Mouse (Mus musculus) forebrain, embryonic 10.5 days (tissue): ENCODE data around the gene Ms4a18. TPM values are rescaled to one million over a fixed set of nuclear protein-coding genes. Genes with fewer than 3 reads are reported as not detected.

Experiments used
- DNase-seq: peaks from one replicate; pipeline ENCODE4 v3.0.0-alpha.2; 2017; ENCODE audit warnings: low spot score; ENCODE audit errors: extremely low spot score
- H3K27ac ChIP-seq: fragments of 300-500 bp; sonication (generic); 2 replicates; pipeline ENCODE4 v1.5.1; 2016; ENCODE audit warnings: mild to moderate bottlenecking
- H3K27me3 ChIP-seq: fragments of 300-500 bp; sonication (generic); 2 replicates; pipeline ENCODE4 v1.6.1; 2016; ENCODE audit warnings: mild to moderate bottlenecking; ENCODE audit not compliant: poor library complexity, severe bottlenecking
- H3K36me3 ChIP-seq: fragments of 300-500 bp; sonication (generic); replicated peaks from 2 replicates; pipeline ENCODE4 v1.6.1; 2016; ENCODE audit warnings: mild to moderate bottlenecking, moderate library complexity
- H3K4me1 ChIP-seq: fragments of 300-500 bp; sonication (generic); 2 replicates; pipeline ENCODE4 v1.6.1; 2016
- H3K4me3 ChIP-seq: fragments of 300-500 bp; sonication (generic); 2 replicates; pipeline ENCODE4 v1.5.1; 2016; ENCODE audit warnings: mild to moderate bottlenecking, moderate library complexity
- H3K9me3 ChIP-seq: fragments of 300-500 bp; sonication (generic); 2 replicates; pipeline ENCODE4 v1.6.1; 2016; ENCODE audit warnings: mild to moderate bottlenecking, moderate library complexity
- WGBS: fragments of 180-500 bp; shearing (Covaris S2); methylation state at CpG from one replicate; pipeline ENCODE4 v1.1.7; 2016; 5-methylcytosine and 5-hydroxymethylcytosine counted together
- polyA plus RNA-seq: library from polyadenylated mRNA; unstranded; fragments of >200 nt; fragmentation: Nextera tagmentation; extraction: Ambion mirVana; gene quantifications from 2 replicates; pipeline ENCODE4 v1.2.1, GENCODE M21; 2016

Gene Ms4a18
- polyA plus RNA-seq, 1 experiment from 2014 or later, result not detected

DNA sequence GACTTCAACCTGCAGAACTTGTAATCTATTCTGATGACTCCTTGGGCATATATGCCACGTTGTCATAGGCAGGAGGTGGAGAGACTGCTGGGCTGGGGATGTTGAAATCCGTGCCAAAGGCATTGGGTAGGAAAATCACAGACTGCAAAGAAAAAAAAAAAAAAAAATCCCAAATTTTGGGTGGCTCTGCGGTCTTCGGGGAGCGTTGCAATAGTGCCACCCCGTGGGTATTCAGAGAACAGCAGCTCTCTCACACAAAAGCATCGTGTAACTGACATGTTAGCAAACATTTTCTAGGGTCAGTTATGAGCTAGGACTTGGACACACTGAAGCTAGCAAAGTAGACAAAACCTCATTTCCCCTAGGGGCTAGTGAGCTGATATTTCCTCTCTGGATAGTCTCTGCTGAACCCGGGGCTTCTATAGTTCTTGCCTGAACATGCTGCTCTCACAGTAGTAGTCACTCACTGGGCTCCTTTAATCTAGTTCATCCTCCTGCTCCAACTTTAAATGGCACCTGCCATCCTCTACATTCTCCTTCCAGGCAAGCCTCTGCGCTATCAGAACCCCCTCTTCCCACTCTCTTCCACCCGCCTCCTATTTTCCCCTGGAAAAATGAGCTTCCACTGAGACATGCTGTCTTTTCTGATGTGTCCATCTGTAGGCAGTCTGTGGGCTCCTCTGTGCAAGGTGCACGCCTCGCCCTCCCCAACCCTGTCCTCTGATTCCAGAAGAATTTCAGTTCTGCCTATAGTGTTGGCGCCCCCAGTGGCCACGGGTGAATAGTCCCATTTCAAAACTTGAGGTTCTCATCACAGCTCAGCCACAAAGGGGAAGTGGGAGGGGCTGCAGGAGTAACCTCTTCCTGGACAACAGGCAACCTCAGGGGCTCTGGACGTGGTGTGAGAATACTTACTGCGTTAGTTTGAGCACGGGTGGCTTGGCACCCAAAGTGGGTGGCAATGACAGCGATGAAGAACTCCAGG, 38.4 kb downstream of the Ms4a18 start:
- Histone ChIP-seq H3K27ac (peak overlapping the region; percentile 51), H3K4me1 (peaks cover 10% of the 10 kb centered on the region), H3K9me3 (no peaks in the 10 kb centered on the region), H3K4me3 (peak overlapping the region; percentile 13; the same call in 1 of the 2 replicates), H3K36me3 (no peaks in the 10 kb centered on the region), H3K27me3 (0 out of 2 replicates have a peak, but pooled peaks cover 7% of the 10 kb centered on the region)
- 14% methylated on average over 18 of the region's 18 CpGs for WGBS
- peak; percentile 76 for DNase-seq

DNA sequence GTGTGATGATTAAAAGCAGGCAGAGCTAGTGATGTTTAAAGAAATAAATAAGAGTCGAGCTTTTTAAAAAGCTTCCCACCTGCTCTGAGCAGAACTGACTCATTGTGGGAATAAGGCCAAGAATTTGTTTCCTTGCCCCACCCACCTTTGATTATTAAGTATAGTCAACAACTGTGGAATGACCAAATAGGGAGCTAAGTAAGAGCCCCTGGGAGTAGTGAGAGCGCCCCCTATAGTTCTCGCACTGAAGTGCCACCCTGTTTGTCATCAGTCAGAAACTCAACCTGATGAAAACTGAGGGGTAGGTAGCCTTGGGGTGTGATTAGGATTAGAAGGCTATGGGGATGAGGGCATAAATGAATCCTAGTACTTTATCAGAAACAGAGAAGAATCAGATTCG, 41.5 kb downstream of the Ms4a18 start:
- Histone ChIP-seq H3K27me3 (0 out of 2 replicates have a peak, but pooled peaks cover 7% of the 10 kb centered on the region), H3K9me3 (peaks cover 9% of the 10 kb centered on the region; the same call in 1 of the 2 replicates), H3K4me3 (no peak overlapping the region), H3K27ac (no peak overlapping the region), H3K36me3 (no peaks in the 10 kb centered on the region), H3K4me1 (peaks cover 10% of the 10 kb centered on the region)
- DNase-seq, result no peak
- 56% methylated on average over 4 of the region's 4 CpGs for WGBS

DNA sequence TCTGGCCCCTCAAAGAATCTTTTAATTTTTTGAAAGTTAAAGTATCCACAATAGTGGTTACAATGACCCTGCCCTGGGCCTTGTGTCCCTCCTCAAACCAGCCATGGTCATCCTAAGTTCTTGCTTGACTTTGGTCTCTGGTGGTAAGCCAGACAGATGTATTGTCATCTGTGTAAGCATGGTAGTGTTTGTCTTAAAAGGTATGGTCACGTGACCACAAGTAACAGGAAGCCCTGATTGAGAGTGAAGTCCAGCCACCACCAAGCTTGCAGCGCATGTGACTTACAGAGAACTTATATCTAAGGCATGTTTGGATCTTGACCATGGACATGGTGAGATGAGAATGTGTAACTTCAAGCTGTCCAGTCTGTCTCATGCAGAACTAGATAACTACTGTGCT, 42.6 kb downstream of the Ms4a18 start:
- WGBS, result 84% methylated on average over 2 of the region's 2 CpGs

DNA sequence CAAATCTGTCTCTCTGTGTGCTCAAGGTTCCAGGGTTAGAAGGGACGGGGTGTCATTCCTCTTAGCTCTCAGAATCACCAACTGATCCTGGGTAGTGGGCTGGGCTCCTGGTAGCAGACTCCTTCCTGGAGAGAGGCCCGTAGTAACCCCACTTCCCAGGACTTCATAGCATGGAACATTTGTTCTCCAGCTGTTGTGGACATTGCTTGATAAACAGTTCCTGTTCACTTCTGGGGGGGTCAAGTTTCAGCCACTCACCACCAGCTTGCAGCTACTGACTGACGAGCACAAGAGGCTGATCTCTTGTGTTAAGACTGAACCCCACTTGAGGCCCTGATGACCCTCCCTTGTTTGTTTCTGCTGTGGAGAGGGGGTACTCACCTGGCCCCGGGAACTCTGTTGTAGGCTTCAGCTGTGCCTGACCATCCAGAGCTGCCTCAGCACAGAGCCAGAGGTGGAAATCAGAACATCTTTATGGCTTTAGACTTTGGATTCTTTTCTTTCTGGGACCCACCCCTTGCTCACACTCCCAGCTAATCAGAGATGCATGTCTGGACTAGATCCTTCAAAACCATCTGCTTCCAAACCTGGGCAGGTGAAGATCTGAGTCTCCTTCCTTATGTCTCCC, 43.5 kb downstream of the Ms4a18 start, which contains the start of gene Ms4a10:
Gene Ms4a10 (minus strand): TSS at position 433 of the 628 bp plus-strand sequence.
- 73% methylated on average over 4 of the region's 4 CpGs for WGBS
- H3K36me3 ChIP-seq, result no peaks in the 10 kb centered on the region
- peaks cover 4% of the 10 kb centered on the region for H3K4me1 ChIP-seq
- no peak within 1 kb of the TSS for H3K4me3 ChIP-seq
- no peak for DNase-seq
- no peak within 1 kb of the TSS for H3K27ac ChIP-seq
- H3K27me3 ChIP-seq, result 0 out of 2 replicates have a peak, but pooled peaks cover 7% of the 10 kb centered on the region
- peaks cover 14% of the 10 kb centered on the region; the same call in 1 of the 2 replicates for H3K9me3 ChIP-seq

More for the DNA sequence above, 42.6 kb downstream of the Ms4a18 start:
- Histone ChIP-seq H3K4me3 (no peak overlapping the region), H3K27ac (no peak overlapping the region), H3K27me3 (0 out of 2 replicates have a peak, but pooled peaks cover 7% of the 10 kb centered on the region), H3K36me3 (no peaks in the 10 kb centered on the region), H3K4me1 (peaks cover 10% of the 10 kb centered on the region), H3K9me3 (peaks cover 14% of the 10 kb centered on the region; the same call in 1 of the 2 replicates)
- DNase-seq, result no peak

DNA sequence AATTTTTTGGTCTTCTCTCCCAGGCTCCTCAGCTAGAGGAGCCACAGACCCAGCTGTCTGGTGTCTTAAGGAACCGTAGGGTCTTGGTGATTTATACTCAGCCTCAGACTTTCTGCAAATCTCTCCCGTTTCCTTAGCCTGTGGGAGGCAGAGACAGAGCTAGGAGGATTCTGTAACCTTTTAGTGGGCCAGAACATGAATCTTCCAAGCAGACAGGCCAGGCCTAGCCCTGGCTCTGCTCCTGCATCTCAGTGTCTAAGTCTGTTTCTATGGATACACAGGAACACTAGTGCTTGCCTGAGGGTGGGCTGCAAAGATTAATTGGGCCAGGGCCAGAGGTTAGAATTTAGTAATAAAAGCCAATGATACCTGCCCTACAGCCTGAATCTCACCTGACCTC, 44.6 kb downstream of the Ms4a18 start:
- no peaks in the 10 kb centered on the region for H3K36me3 ChIP-seq
- no peak overlapping the region for H3K27ac ChIP-seq
- 67% methylated on average over 2 of the region's 2 CpGs for WGBS
- H3K4me1 ChIP-seq, result no peaks in the 10 kb centered on the region
- peaks cover 14% of the 10 kb centered on the region; the same call in 1 of the 2 replicates for H3K9me3 ChIP-seq
- no peak overlapping the region for H3K4me3 ChIP-seq
- no peak for DNase-seq
- 0 out of 2 replicates have a peak, but pooled peaks cover under 1% of the 10 kb centered on the region for H3K27me3 ChIP-seq

DNA sequence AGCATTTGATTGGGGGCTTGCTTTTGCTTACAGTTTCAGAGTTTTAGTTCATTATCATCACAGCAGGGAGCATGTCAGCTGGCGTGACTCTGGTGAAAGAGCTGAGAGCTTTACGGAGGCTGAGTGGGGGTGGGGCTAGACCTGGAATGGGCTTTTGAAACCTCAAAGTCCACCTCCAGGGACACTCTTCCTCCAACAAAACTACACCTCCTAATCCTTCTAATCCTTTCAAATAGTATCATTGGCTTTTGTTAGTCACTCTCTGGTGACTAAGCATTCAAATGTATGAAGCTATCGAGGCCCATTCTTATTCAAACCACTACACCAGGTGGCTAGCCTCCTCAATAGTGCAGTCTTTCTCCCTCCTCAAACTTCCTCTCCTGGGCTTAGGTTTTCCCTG, 45.2 kb downstream of the Ms4a18 start:
- H3K27me3 ChIP-seq, result no peaks in the 10 kb centered on the region
- H3K27ac ChIP-seq, result no peak overlapping the region
- no peak for DNase-seq
- H3K9me3 ChIP-seq, result peaks cover 14% of the 10 kb centered on the region; the same call in 1 of the 2 replicates
- WGBS, result 26% methylated on average over 3 of the region's 3 CpGs
- no peak overlapping the region for H3K4me3 ChIP-seq
- no peaks in the 10 kb centered on the region for H3K36me3 ChIP-seq
- H3K4me1 ChIP-seq, result no peaks in the 10 kb centered on the region

DNA sequence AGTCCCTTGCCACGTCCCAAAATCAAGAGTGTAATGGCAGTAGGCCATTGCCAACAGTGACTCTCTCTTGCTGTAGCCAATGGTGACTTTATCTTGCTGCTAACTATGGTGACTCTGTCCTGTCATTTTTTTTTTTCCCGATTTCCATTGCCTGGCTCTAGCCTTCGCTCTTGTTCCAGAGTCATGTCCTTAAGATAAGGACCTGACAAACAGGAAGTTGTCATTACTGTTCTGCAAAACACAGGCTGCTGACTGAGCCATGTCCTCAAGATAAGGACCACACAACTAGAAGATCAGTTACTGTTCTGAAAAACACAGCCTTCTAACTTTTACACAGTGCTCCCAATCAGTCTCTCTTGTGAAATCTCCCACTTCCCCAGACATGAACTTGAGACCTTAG, 47.4 kb downstream of the Ms4a18 start:
- no peaks in the 10 kb centered on the region for H3K4me1 ChIP-seq
- no peaks in the 10 kb centered on the region for H3K36me3 ChIP-seq
- no peak for DNase-seq
- no peaks in the 10 kb centered on the region for H3K27me3 ChIP-seq
- WGBS, result 84% methylated on average over 3 of the region's 3 CpGs
- H3K9me3 ChIP-seq, result peaks cover 14% of the 10 kb centered on the region; the same call in 1 of the 2 replicates
- no peak overlapping the region for H3K27ac ChIP-seq
- no peak overlapping the region for H3K4me3 ChIP-seq

DNA sequence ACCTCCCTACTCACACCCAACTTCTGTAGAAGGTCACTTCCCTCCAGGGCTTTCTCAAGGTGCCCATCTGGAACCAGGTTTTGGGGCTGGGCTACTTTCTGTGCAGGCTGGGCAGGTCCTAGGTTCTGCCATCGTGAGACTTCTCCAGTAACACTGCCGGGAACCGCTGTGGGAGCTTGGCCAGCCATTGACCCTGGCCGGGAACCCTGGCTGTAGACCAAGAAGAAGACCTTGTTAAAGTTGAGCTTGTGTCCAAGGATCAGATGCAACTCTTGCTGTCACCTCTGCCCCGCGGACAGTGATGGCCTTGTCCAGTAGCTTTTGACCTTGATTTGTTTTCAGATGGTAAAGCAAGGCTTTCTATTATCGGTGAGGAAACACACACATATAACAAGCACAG, 49.3 kb downstream of the Ms4a18 start:
- Histone ChIP-seq H3K27me3 (no peaks in the 10 kb centered on the region), H3K4me3 (no peak overlapping the region), H3K27ac (no peak overlapping the region), H3K4me1 (no peaks in the 10 kb centered on the region), H3K36me3 (no peaks in the 10 kb centered on the region), H3K9me3 (peaks cover 14% of the 10 kb centered on the region; the same call in 1 of the 2 replicates)
- no peak for DNase-seq
- 91% methylated on average over 7 of the region's 7 CpGs for WGBS

DNA sequence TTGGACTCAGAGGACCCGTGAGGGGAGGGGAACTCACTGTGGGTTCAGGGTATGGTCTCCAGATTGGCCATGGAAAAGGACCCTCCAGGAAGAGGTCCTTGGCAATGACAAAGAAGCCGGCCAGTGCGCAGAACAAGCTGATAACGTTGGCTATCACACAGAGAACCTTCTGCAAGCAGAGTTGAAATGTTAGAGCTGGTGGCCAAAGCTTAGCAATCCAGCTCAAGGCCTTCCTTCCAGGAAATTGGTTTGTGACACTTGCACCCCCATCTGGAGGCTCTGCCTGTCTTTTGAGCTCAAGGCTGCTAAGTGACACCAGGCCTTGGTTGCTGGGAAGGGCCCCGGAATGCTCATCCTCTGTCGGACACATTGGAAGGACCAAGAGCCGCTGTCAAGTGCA, 52.1 kb downstream of the Ms4a18 start:
- H3K36me3 ChIP-seq, result no peaks in the 10 kb centered on the region
- H3K27ac ChIP-seq, result no peak overlapping the region
- no peaks in the 10 kb centered on the region for H3K4me1 ChIP-seq
- H3K9me3 ChIP-seq, result 0 out of 2 replicates have a peak, but pooled peaks cover under 1% of the 10 kb centered on the region
- no peak for DNase-seq
- 92% methylated on average over 7 of the region's 7 CpGs for whole genome bisulfite sequencing
- no peak overlapping the region for H3K4me3 ChIP-seq
- no peaks in the 10 kb centered on the region for H3K27me3 ChIP-seq

DNA sequence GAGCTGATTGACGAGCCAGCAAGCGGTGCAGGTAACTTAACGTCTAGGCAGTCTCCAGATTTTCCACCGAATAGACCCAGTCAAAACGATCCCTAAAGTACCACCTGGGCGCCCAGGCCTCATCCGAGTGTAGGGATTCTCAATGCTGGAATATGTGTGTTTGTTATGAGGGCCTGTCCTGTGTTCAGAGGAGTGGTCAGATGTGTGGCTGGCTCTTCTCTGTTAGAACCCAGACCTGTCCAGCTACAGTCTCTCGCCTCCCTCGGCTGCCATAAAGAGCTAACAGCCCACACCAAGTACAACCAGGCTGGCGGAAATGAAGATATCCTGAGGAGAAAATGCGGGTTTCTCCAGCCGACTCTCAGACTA, 57.9 kb downstream of the Ms4a18 start:
- DNase-seq, result no peak
- no peaks in the 10 kb centered on the region for H3K9me3 ChIP-seq
- H3K4me3 ChIP-seq, result no peak overlapping the region
- WGBS, result 46% methylated on average over 12 of the region's 12 CpGs
- H3K27me3 ChIP-seq, result no peaks in the 10 kb centered on the region
- no peak overlapping the region for H3K27ac ChIP-seq
- no peaks in the 10 kb centered on the region for H3K36me3 ChIP-seq
- H3K4me1 ChIP-seq, result peaks cover 7% of the 10 kb centered on the region

DNA sequence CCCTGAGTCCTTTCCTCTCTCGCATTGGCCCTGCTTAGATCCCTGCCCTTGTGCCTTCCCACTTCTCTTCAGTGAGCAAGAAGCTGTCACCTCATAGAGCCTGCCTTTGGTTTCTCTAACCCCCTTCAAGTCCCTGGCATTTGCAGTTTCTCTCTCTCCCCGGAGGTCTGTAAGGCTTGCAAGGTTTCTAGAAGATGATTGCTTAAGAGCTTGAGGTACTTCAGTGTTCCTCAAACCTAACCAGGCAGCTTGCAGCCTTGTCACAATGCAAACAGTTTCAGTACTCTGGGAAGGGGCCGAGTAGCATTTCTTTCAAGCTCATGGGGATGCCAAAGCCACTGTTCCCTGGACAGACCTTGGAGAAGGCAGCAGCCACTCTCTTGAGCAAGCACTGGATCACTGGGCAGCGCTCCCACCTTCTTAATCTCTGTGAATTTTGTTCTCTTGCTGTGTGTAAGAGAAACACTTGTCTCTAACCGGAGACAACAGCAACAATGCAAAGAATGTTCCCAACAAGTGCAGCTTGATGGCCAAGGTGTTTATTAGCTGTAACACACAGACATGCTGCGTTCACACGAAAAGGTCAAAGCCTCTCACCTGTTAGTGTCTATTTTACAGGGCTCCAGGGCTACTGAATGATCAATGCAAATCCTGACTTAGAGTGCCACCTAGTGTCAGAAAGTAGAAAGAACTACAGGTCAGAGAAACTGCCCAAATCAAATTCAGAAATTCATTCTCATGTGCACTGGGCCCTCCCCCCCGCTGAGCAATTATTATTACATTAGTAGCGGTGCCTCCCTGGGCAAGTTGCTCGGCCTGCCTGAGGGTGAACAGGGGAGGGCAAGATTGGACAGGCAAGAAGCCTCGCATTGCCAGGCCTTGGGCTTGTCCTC, 58.5 kb downstream of the Ms4a18 start:
- Histone ChIP-seq H3K4me1 (peaks cover 7% of the 10 kb centered on the region), H3K36me3 (no peaks in the 10 kb centered on the region), H3K9me3 (no peaks in the 10 kb centered on the region), H3K27ac (no peak overlapping the region), H3K4me3 (no peak overlapping the region), H3K27me3 (no peaks in the 10 kb centered on the region)
- DNase-seq, result peak; percentile 43
- WGBS, result 38% methylated on average over 11 of the region's 11 CpGs
